Mouse (Mus musculus): ENCODE measurements around the gene Cdadc1. TPM values are rescaled to one million over a fixed set of nuclear protein-coding genes. Genes with fewer than 3 reads are reported as not detected.

Gene Cdadc1
- total RNA-seq (2021), result 10 to 100 TPM; 66.5 to 69.9 TPM
- long read RNA-seq, experiment 1, transcript Cdadc1-202 (10 exons, 2,202 nt), result major isoform, 45 of 97 reads
- long read RNA-seq, experiment 1, transcript Cdadc1-207 (5 exons, 2,579 nt), result minor isoform, 9 of 97 reads
- long read RNA-seq, experiment 1, transcript Cdadc1-204 (10 exons, 1,892 nt), result minor isoform, 6 of 97 reads
- long read RNA-seq, experiment 1, partial matches to known transcripts, result 9 of 97 reads
- long read RNA-seq, experiment 1, other reads (novel, unspliced or antisense), result 21 of 97 reads
- long read RNA-seq, experiment 2, transcript Cdadc1-201 (10 exons, 1,500 nt), result minor isoform, 10 of 62 reads
- long read RNA-seq, experiment 2, transcript Cdadc1-202 (10 exons, 2,202 nt), result major isoform, 33 of 62 reads
- long read RNA-seq, experiment 2, partial matches to known transcripts, result 6 of 62 reads
- long read RNA-seq, experiment 2, other reads (novel, unspliced or antisense), result 6 of 62 reads

DNA sequence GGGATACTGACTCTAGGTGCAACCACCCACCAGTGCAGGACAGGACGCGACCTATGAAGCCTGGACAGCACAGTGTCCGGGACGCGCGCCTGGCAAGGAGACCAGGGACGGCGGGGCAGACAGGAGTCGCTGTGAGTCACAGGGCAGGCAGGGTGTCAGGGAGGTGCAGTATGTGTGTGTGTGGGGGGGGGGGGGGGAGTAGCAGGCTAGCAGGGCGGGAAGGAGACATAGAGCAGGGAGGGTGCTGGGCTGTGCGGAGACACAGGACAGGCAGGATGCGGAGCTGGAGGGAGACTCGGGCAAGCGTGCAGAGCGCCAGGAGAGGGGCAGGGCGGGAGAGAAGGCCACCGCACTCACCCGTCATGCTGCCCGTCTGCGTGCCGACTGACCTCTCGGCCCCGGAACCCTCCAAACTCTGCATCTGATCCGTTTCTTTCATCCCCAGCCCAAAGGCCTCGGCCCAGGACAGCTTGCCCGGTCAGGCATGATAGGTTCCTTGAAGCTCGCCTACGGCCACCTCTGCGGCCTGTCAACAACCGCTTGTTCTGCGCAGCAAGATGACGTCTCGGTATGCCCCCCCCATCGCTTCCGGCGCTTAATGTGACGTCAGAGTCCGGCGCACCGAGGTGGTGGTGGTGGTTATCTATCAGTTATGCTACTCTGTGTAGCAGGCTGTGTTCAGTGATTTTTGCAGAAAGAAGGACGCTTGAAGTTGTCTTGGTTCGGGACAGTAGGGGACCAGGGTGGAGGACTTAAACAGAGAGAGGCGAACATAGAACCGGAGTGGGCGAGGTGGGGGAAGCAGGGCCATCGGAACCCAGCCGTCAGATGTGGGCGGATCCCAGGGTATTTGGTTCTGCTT is at the start of gene Cdadc1:
Cdadc1 (minus strand) TSS at position 562 of the 862 bp plus-strand sequence.
- DNase-seq (ENCODE audit: low spot score in 2 of 2), result peak; percentile 97 to 98

GRCm38 (mm10) chr14:59646826-59647697 is 49.3 kb upstream of the Cdadc1 start:
- DNase-seq (ENCODE audit: low spot score in 2 of 2), result no peak

GRCm38 (mm10) chr14:59644896-59645295 is 47.1 kb upstream of the Cdadc1 start:
- no peak for DNase-seq (ENCODE audit: low spot score in 2 of 2)

GRCm38 (mm10) chr14:59644166-59644565 is 46.4 kb upstream of the Cdadc1 start:
- no peak for DNase-seq (ENCODE audit: low spot score in 2 of 2)

DNA sequence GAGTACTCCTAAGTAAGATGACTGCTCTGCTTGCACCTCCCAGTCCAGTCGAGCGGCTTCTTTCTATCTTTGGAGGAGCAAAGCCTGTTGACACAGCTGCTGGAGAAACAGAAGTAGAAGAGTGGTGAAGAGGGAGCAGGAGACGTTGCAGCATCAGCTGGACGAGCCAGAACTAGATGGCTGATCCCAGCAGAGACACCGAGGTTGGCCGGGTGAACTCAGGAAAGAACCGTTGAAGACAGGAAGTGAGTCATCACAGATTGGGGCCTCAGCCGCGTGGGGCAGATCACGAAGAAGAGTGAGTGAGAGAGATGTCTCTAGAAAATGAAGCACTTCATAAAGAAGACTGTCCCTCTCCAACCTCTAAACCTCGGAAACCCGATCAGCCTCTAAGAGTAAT is 45.8 kb upstream of the Cdadc1 start:
- no peak for DNase-seq (ENCODE audit: low spot score in 2 of 2)

DNA sequence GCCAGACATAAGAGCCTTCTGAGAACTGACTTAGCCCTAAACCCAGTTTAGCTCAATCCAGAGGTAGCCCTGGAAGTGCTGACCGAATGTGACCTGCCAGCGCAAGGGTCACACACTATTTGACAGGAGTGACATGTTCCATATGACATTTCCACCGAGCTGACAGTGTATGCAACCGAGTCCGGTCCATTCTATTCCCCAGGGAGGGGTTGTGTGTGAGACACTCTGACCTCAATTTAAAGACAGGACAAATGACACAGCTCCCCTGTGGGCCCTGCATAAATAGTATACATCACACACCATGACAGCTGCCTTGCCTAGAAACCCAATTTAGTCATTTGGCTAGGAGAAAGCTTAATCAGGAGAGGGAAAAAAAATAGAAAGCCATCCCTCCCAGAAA is 44.1 kb upstream of the Cdadc1 start:
- no peak for DNase-seq (ENCODE audit: low spot score in 2 of 2)

DNA sequence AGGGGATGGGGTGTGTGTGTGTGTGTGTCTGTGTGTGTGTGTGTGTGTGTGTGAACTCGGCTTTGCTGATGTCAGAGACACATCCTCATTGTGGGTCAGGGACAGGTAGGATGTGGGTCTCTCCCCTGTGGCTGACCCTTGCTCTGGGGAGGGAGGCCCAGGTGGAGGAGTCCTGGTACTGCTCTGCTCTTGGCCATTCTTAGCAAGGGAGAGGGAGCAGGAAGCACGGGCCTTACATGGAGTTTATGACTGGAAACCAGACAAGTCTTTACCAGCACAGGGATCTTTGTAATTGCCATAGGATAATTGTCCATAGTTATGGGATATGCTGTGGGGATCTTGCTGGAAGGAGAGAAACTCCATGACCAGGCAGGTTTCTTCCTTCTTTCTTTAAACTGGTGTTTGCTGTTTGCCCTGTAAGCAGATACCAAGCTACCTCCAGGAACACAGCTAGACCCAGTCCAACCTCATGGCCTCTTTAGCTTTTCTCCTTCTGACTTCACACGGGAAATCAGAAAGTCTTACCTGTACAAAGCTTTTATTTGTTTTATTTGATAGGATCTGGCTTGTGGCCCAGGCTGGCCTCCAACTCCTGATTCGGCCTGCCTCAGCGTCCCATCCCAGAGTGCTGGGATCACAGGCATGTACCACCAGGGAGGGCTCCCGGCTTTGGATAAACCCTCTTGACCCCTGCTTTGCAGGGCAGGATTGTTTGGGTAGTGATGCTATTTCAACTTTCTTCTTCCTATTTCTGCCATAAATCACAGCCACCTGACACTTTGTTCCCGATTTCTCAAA is 41.3 kb upstream of the Cdadc1 start:
- no peak for DNase-seq (ENCODE audit: low spot score in 2 of 2)

- DNase-seq (ENCODE audit: low spot score in 2 of 2), result no peak
Observed at GRCm38 (mm10) chr14:59633988-59634387, 36.2 kb upstream of the Cdadc1 start.

DNA sequence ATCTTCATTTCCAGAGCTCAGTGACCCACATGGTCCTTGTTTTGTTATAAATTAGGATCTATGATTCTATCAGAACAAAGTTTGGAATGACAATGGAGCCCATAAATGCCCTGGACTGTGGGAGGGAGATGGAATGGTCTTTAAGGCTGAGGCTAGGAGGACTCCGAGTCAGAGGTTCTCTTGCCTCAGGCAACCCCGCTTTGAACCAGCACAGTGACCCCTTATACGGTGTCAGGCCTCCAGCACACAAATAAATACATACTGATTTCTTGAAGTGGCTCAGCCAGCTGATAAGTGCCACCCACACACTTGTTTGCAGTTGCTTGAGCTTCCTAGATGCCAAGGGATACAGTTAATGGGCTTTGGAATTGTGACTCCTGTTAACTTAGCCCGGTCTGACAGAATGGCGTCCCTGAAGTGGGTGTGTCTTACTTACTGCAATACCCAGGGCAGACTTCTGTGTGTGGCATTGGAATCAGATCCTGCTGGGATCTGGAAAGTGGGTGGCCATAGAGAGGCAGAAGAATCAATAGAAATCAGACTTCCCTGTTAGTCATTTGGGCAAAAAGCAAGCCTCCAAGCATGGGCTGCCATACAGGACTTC is 35.6 kb upstream of the Cdadc1 start:
- DNase-seq (ENCODE audit: low spot score in 2 of 2), result no peak

DNA sequence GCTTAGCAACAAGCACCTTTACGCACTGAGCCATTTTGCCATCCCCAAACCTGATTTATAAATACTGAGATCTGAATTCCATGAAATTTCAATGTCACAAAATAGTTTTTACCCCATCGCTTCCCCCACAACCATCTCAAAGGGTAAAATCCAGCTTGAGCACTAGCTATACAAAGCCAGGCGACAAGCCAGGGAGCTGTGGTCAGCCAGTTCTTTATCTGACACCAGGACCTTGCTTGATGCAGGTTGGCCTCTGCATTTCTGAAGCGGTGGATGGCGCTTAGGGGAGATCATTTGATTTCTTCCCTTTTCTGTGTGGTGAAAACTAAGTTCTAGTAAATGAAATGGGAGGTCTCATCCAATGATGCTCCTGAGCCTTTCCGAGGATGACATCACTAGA is 34.3 kb upstream of the Cdadc1 start:
- DNase-seq (ENCODE audit: low spot score in 2 of 2), result no peak

GRCm38 (mm10) chr14:59630096-59630495 is 32.3 kb upstream of the Cdadc1 start:
- DNase-seq (ENCODE audit: low spot score in 2 of 2), result no peak

- DNase-seq (ENCODE audit: low spot score in 2 of 2), result no peak
Observed at GRCm38 (mm10) chr14:59629308-59629707, 31.5 kb upstream of the Cdadc1 start.

- DNase-seq (ENCODE audit: low spot score in 2 of 2), result peak in 1 of 2 experiments; percentile 25
Observed at GRCm38 (mm10) chr14:59627823-59628222, 30.1 kb upstream of the Cdadc1 start.

DNA sequence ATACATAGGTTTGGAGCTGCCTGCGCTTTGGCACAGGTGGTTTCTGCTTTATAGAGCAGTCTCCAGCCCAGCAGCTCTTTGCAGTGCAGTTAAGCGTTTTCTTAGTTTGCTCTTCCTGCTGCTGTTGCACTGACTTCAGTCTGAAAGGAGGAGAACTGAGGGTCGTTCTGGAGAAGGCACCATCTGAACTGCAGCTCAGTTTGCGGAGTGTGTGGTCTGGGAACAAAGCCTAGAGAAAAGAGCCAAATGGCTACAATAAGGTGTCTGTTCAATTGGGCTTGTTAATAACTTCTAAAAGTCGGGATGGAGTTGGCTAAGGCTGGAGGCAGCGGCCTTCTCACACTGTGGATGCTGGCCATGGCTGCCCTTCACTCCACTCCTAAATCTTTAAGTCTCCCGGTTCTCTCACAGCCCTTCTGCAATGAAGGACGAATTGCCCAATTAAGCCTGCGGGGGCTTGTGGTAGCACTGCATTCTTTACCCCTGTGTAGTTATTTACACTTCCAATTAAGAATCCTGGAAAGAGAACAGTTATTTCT is 29.5 kb upstream of the Cdadc1 start:
- no peak for DNase-seq (ENCODE audit: low spot score in 2 of 2)

- no peak for DNase-seq (ENCODE audit: low spot score in 2 of 2)
Observed at GRCm38 (mm10) chr14:59626711-59627110, 29.0 kb upstream of the Cdadc1 start.

DNA sequence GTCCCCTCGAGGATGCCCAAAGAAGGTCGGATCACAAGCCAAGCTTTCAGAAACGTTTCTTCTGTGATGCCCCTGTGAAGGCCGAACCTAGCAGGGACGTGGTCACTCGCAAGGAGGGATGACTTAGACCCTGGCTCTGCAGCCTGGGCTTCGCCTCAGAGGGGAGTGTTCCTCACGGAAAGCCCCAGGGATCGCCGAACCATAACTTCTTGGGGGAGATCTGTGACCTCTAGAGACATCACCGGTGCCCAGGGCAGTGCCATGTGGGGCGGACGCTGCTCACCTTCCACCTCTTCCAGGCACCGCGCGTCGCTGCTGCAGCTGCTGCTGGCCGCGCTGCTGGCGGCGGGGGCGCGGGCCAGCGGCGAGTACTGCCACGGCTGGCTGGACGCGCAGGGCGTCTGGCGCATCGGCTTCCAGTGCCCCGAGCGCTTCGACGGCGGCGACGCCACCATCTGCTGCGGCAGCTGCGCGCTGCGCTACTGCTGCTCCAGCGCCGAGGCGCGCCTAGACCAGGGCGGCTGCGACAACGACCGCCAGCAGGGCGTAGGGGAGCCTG is 28.1 kb upstream of the Cdadc1 start:
- DNase-seq (ENCODE audit: low spot score in 2 of 2), result peak; percentile 23 to 28

DNA sequence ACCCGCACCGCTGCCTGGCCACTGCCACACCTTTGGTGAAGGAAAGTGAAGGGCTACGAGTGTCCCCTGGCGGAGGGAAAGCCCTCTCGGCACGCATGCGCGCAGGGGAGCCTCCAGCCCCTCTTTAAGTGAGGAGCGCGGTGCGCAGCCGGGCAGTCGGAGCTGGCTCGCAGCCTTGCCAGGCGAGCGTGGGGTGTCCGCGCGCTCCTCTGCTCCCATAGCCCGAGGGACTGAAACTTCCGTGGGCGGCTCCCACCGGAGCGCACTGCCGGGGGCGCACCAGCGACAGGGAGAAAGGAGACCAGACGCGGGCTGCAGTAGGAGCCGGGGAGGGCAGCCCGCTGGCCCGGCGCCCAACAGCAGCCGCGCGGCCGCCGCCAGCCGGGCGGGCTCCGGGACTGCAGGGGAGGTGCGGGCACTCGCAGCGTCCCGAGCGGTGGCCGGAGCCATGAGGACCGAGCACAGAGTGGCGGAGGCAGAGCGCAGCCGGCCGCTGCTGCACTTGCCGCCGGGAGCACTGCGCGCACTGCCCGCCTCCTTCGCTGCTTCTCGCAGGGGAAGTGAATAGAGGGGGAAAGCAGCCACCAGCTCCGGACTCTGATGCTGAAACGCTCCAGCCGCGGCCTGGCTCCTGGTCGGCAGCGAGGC is 27.5 kb upstream of the Cdadc1 start, which contains the start of gene Shisa2:
Shisa2 (plus strand) TSS at position 151 of the 648 bp plus-strand sequence.
- DNase-seq (ENCODE audit: low spot score in 2 of 2), result peak; percentile 59 to 72

GRCm38 (mm10) chr14:59624326-59624885 is 26.6 kb upstream of the Cdadc1 start:
- no peak for DNase-seq (ENCODE audit: low spot score in 2 of 2)

All from left cerebral cortex, adult 18-20 months (tissue).